Mouse (Mus musculus) myocyte (in vitro differentiated cells): ENCODE measurements at regions not wholly inside any gene's neighbourhood (a gene's known extent, or its start where the extent isn't known, plus 50 kb on each side); places are given as distances from the start of the nearest gene placed in this dataset.

ENCODE experiments used
- H3K27me3 ChIP-seq: one replicate; pipeline ENCODE4 v1.6.1; 2011; ENCODE audit not compliant: control insufficient read depth, insufficient read depth, insufficient read length
- H3K36me3 ChIP-seq: one replicate; pipeline ENCODE4 v1.6.1; 2011; ENCODE audit not compliant: control insufficient read depth, insufficient read depth
- H3K4me2 ChIP-seq: one replicate; pipeline ENCODE4 v1.6.1; 2011; ENCODE audit warnings: low read depth, control low read depth
- H3K4me3 ChIP-seq: one replicate; pipeline ENCODE4 v1.5.1; 2011; ENCODE audit warnings: mild to moderate bottlenecking, control low read depth, moderate library complexity
- H3K79me2 ChIP-seq: one replicate; pipeline ENCODE4 v1.6.1; 2011; ENCODE audit not compliant: control insufficient read depth, insufficient read depth
- H3ac ChIP-seq: one replicate; pipeline ENCODE4 v1.6.1; 2011; ENCODE audit not compliant: control insufficient read depth, insufficient read length
- CEBPB ChIP-seq: IDR thresholded peaks from 2 replicates; pipeline ENCODE4 v1.6.1; 2011; ENCODE audit warnings: mild to moderate bottlenecking, moderate library complexity; ENCODE audit not compliant: poor library complexity, insufficient read depth, severe bottlenecking
- E2F4 ChIP-seq: IDR thresholded peaks from one replicate; pipeline ENCODE4 v1.6.1; 2011; ENCODE audit warnings: mild to moderate bottlenecking, control low read depth, moderate library complexity; ENCODE audit not compliant: insufficient read depth
- MAX ChIP-seq: IDR thresholded peaks from one replicate; pipeline ENCODE4 v1.6.1; 2011; ENCODE audit warnings: low read depth, mild to moderate bottlenecking, control low read depth
- MYOD1 ChIP-seq, 3 experiments: IDR thresholded peaks; one replicate each; pipeline ENCODE4 v1.6.1; 2011; ENCODE audit warnings: control low read depth in 2 of 3, low read depth in 2 of 3, mild to moderate bottlenecking in 2 of 3, moderate library complexity in 1 of 3; ENCODE audit not compliant: insufficient read length in 2 of 3, control insufficient read depth in 1 of 3
- MYOG ChIP-seq, 3 experiments: IDR thresholded peaks; one replicate each; pipeline ENCODE4 v1.6.1; 2011; ENCODE audit warnings: control low read depth in 2 of 3, low read depth in 2 of 3, mild to moderate bottlenecking in 2 of 3; ENCODE audit not compliant: insufficient read length in 2 of 3, control insufficient read depth in 1 of 3, insufficient read depth in 1 of 3
- POLR2A ChIP-seq: IDR thresholded peaks from one replicate; pipeline ENCODE4 v1.6.1; 2011; ENCODE audit warnings: low read depth, mild to moderate bottlenecking, control low read depth, moderate library complexity; ENCODE audit not compliant: insufficient read length
- REST ChIP-seq: IDR thresholded peaks from one replicate; pipeline ENCODE4 v1.6.1; 2011; ENCODE audit warnings: mild to moderate bottlenecking, control low read depth, moderate library complexity; ENCODE audit not compliant: insufficient read depth, insufficient read length
- TCF12 ChIP-seq: IDR thresholded peaks from one replicate; pipeline ENCODE4 v1.6.1; 2011; ENCODE audit warnings: mild to moderate bottlenecking, control low read depth; ENCODE audit not compliant: poor library complexity, insufficient read depth, severe bottlenecking
- TCF3 ChIP-seq: IDR thresholded peaks from one replicate; pipeline ENCODE4 v1.6.1; 2011; ENCODE audit warnings: low read depth, control low read depth; ENCODE audit not compliant: insufficient read length
- USF1 ChIP-seq: IDR thresholded peaks from one replicate; pipeline ENCODE4 v1.6.1; 2011; ENCODE audit warnings: low read depth, mild to moderate bottlenecking, control low read depth, moderate library complexity

DNA sequence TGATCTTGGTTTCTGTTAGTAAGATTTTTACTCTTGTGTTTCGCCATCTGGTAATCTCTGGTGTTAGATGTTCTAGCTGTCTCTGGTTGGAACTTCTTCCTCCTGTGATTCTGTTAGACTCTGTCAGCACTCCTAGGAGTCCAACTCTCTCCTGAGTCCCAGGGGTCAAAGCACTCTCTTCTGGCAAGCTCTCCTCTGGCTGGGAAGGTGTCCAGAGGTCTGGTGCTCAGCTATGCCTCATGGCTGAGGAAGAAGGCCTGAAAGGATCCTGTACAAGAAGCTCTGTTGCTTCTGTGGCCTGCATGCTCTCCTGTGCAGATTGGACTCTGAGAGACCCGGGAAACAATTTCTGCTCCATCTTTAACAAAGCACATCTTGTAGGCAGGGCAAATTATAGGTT is 430.8 kb upstream of the Lsamp start:
- Histone ChIP-seq H3K4me3 (no peak overlapping the region), H3K4me2 (no peak overlapping the region), H3K36me3 (no peaks in the 10 kb centered on the region), H3K79me2 (no peaks in the 10 kb centered on the region), H3ac (no peak overlapping the region), H3K27me3 (no peaks in the 10 kb centered on the region)
- TF ChIP-seq CEBPB (no peak), TCF12 (no peak), MAX (no peak), E2F4 (no peak)

- Histone ChIP-seq H3K79me2 (no peaks in the 10 kb centered on the region), H3K4me3 (no peak overlapping the region), H3K27me3 (no peaks in the 10 kb centered on the region), H3ac (no peak overlapping the region), H3K36me3 (no peaks in the 10 kb centered on the region), H3K4me2 (no peak overlapping the region)
- TF ChIP-seq MYOD1 (IDR thresholded peaks at IDR 0.05; ENCODE audit: control insufficient read depth in 1 of 3, insufficient read length in 2 of 3, low read depth in 2 of 3) (no peak), USF1 (no peak), REST (no peak), CEBPB (no peak), TCF12 (no peak)
These were observed 407.5 kb upstream of the Lsamp start for GRCm38 (mm10) chr16:39576620-39577019.

- no peak overlapping the region for H3K4me2 ChIP-seq
- TF ChIP-seq CEBPB (no peak), REST (no peak), POLR2A (no peak), E2F4 (no peak), MAX (no peak), TCF3 (no peak), TCF12 (no peak), MYOG (IDR thresholded peaks at IDR 0.05; ENCODE audit: control insufficient read depth in 1 of 3, insufficient read depth in 1 of 3, insufficient read length in 2 of 3, low read depth in 2 of 3) (no peak)
- H3K79me2 ChIP-seq, result no peaks in the 10 kb centered on the region
- no peaks in the 10 kb centered on the region for H3K36me3 ChIP-seq
- no peaks in the 10 kb centered on the region for H3K27me3 ChIP-seq
- H3K4me3 ChIP-seq, result no peak overlapping the region
- H3ac ChIP-seq, result no peak overlapping the region
These were observed 404.5 kb upstream of the Lsamp start for GRCm38 (mm10) chr16:39579621-39580020.
